Mouse (Mus musculus) hindbrain, embryonic 15.5 days (tissue): ENCODE results near the gene Trpm8. TPM values are rescaled to one million over a fixed set of nuclear protein-coding genes. Genes with fewer than 3 reads are reported as not detected.

Experiments
- ATAC-seq: fragments of 200-750 bp; cut with Nextera tagmentation; 2 replicates; pipeline ENCODE4 v1.8.0; 2017; ENCODE audit warnings: low read depth, moderate number of reproducible peaks, moderate TSS enrichment; ENCODE audit not compliant: low FRiP score
- H3K27ac ChIP-seq: fragments of 300-500 bp; sonication (generic); replicated peaks from 2 replicates; pipeline ENCODE4 v1.5.1; 2015; ENCODE audit warnings: mild to moderate bottlenecking, inconsistent platforms
- H3K27me3 ChIP-seq: fragments of 300-500 bp; sonication (generic); 2 replicates; pipeline ENCODE4 v1.6.1; 2015; ENCODE audit warnings: control low read depth, inconsistent platforms
- H3K36me3 ChIP-seq: fragments of 300-500 bp; sonication (generic); 2 replicates; pipeline ENCODE4 v1.6.1; 2015; ENCODE audit warnings: control low read depth, inconsistent platforms
- H3K4me1 ChIP-seq: fragments of 300-500 bp; sonication (generic); replicated peaks from 2 replicates; pipeline ENCODE4 v1.6.1; 2015; ENCODE audit warnings: control low read depth, inconsistent platforms
- H3K4me2 ChIP-seq: fragments of 300-500 bp; sonication (generic); 2 replicates; pipeline ENCODE4 v1.6.1; 2015; ENCODE audit warnings: moderate library complexity, mild to moderate bottlenecking, inconsistent platforms
- H3K4me3 ChIP-seq: fragments of 300-500 bp; sonication (generic); 2 replicates; pipeline ENCODE4 v1.5.1; 2015; ENCODE audit warnings: mild to moderate bottlenecking, inconsistent platforms
- H3K9ac ChIP-seq: fragments of 300-500 bp; sonication (generic); 2 replicates; pipeline ENCODE4 v1.6.1; 2015; ENCODE audit warnings: inconsistent platforms
- H3K9me3 ChIP-seq: fragments of 300-500 bp; sonication (generic); 2 replicates; pipeline ENCODE4 v1.6.1; 2016; ENCODE audit warnings: control low read depth, inconsistent platforms
- WGBS: fragments of 180-500 bp; shearing (Covaris S2); methylation state at CpG from one replicate; pipeline ENCODE4 v1.1.7; 2015; 5-methylcytosine and 5-hydroxymethylcytosine counted together
- polyA plus RNA-seq: library from polyadenylated mRNA; unstranded; fragments of >200 nt; fragmentation: Nextera tagmentation; extraction: Ambion mirVana; gene quantifications from 2 replicates; pipeline ENCODE4 v1.2.1, GENCODE M21; 2015

The Trpm8 gene
- polyA plus RNA-seq, 1 experiment from 2014 or later: 0.06 TPM

GRCm38 (mm10) chr1:88235046-88235893, 42.2 kb upstream of the Trpm8 start:
- WGBS: 68% methylated on average over 11 of the region's 11 CpGs
- ATAC-seq: no peak

GRCm38 (mm10) chr1:88235894-88236415, 41.5 kb upstream of the Trpm8 start:
- WGBS: 64% methylated on average over 4 of the region's 4 CpGs
- no peak for ATAC-seq

More at GRCm38 (mm10) chr1:88235046-88235893, 42.2 kb upstream of the Trpm8 start:
- no peaks in the 10 kb centered on the region for H3K4me1 ChIP-seq
- no peak overlapping the region for H3K4me3 ChIP-seq
- H3K9me3 ChIP-seq: peaks cover 95% of the 10 kb centered on the region
- no peaks in the 10 kb centered on the region for H3K27me3 ChIP-seq
- no peak overlapping the region for H3K4me2 ChIP-seq
- no peak overlapping the region for H3K27ac ChIP-seq
- no peak overlapping the region for H3K9ac ChIP-seq
- H3K36me3 ChIP-seq: no peaks in the 10 kb centered on the region

GRCm38 (mm10) chr1:88237311-88237710, 40.1 kb upstream of the Trpm8 start:
- Histone ChIP-seq H3K27ac (no peak overlapping the region), H3K4me2 (no peak overlapping the region), H3K9me3 (peaks cover 92% of the 10 kb centered on the region), H3K4me1 (no peaks in the 10 kb centered on the region), H3K4me3 (no peak overlapping the region), H3K36me3 (no peaks in the 10 kb centered on the region), H3K9ac (no peak overlapping the region), H3K27me3 (no peaks in the 10 kb centered on the region)
- 82% methylated on average over 5 of the region's 5 CpGs for WGBS
- no peak for ATAC-seq

More at GRCm38 (mm10) chr1:88235894-88236415, 41.5 kb upstream of the Trpm8 start:
- Histone ChIP-seq H3K9ac (no peak overlapping the region), H3K9me3 (peaks cover 95% of the 10 kb centered on the region), H3K27me3 (no peaks in the 10 kb centered on the region), H3K4me2 (no peak overlapping the region), H3K27ac (no peak overlapping the region), H3K36me3 (no peaks in the 10 kb centered on the region), H3K4me1 (no peaks in the 10 kb centered on the region), H3K4me3 (no peak overlapping the region)

GRCm38 (mm10) chr1:88238771-88239170, 38.7 kb upstream of the Trpm8 start:
- no peaks in the 10 kb centered on the region for H3K27me3 ChIP-seq
- H3K4me2 ChIP-seq: no peak overlapping the region
- ATAC-seq: no peak
- H3K9me3 ChIP-seq: peaks cover 87% of the 10 kb centered on the region
- no peak overlapping the region for H3K27ac ChIP-seq
- WGBS: 83% methylated on average over 6 of the region's 6 CpGs
- H3K4me3 ChIP-seq: no peak overlapping the region
- no peaks in the 10 kb centered on the region for H3K36me3 ChIP-seq
- no peaks in the 10 kb centered on the region for H3K4me1 ChIP-seq
- H3K9ac ChIP-seq: no peak overlapping the region

- Histone ChIP-seq H3K9ac (no peak overlapping the region), H3K4me3 (no peak overlapping the region), H3K27ac (no peak overlapping the region), H3K4me1 (no peaks in the 10 kb centered on the region), H3K27me3 (no peaks in the 10 kb centered on the region), H3K4me2 (no peak overlapping the region), H3K36me3 (no peaks in the 10 kb centered on the region), H3K9me3 (peaks cover 87% of the 10 kb centered on the region)
- ATAC-seq: no peak
- 76% methylated on average over 5 of the region's 5 CpGs for WGBS
Measured at GRCm38 (mm10) chr1:88240072-88240471, 37.4 kb upstream of the Trpm8 start.

GRCm38 (mm10) chr1:88240579-88240978, 36.9 kb upstream of the Trpm8 start:
- no peak overlapping the region for H3K9ac ChIP-seq
- WGBS: 73% methylated on average over 4 of the region's 4 CpGs
- H3K4me2 ChIP-seq: no peak overlapping the region
- ATAC-seq: no peak; the same call in 1 of the 2 replicates
- H3K9me3 ChIP-seq: peaks cover 87% of the 10 kb centered on the region
- no peaks in the 10 kb centered on the region for H3K36me3 ChIP-seq
- no peaks in the 10 kb centered on the region for H3K4me1 ChIP-seq
- no peaks in the 10 kb centered on the region for H3K27me3 ChIP-seq
- H3K4me3 ChIP-seq: no peak overlapping the region
- no peak overlapping the region for H3K27ac ChIP-seq

GRCm38 (mm10) chr1:88243861-88244260, 33.6 kb upstream of the Trpm8 start:
- ATAC-seq: no peak

GRCm38 (mm10) chr1:88245881-88246280, 31.6 kb upstream of the Trpm8 start:
- Histone ChIP-seq H3K4me3 (no peak overlapping the region), H3K4me2 (no peak overlapping the region), H3K36me3 (no peaks in the 10 kb centered on the region), H3K27ac (no peak overlapping the region), H3K27me3 (no peaks in the 10 kb centered on the region), H3K4me1 (no peaks in the 10 kb centered on the region), H3K9me3 (peaks cover 83% of the 10 kb centered on the region), H3K9ac (no peak overlapping the region)
- 78% methylated on average over 6 of the region's 6 CpGs for WGBS
- ATAC-seq: no peak

More at GRCm38 (mm10) chr1:88243861-88244260, 33.6 kb upstream of the Trpm8 start:
- Histone ChIP-seq H3K36me3 (no peaks in the 10 kb centered on the region), H3K9ac (no peak overlapping the region), H3K4me2 (no peak overlapping the region), H3K4me3 (no peak overlapping the region), H3K27me3 (no peaks in the 10 kb centered on the region), H3K4me1 (no peaks in the 10 kb centered on the region), H3K9me3 (peaks cover 83% of the 10 kb centered on the region), H3K27ac (no peak overlapping the region)
- WGBS: 68% methylated on average over 5 of the region's 5 CpGs

- Histone ChIP-seq H3K9me3 (peaks cover 86% of the 10 kb centered on the region), H3K9ac (no peak overlapping the region), H3K4me1 (no peaks in the 10 kb centered on the region), H3K27me3 (no peaks in the 10 kb centered on the region), H3K36me3 (no peaks in the 10 kb centered on the region), H3K4me2 (no peak overlapping the region), H3K4me3 (no peak overlapping the region), H3K27ac (no peak overlapping the region)
- WGBS: 45% methylated on average over 6 of the region's 6 CpGs
- ATAC-seq: no peak
Measured at GRCm38 (mm10) chr1:88246386-88246785, 31.1 kb upstream of the Trpm8 start.

- H3K27ac ChIP-seq: no peak overlapping the region
- WGBS: 55% methylated on average over 2 of the region's 2 CpGs
- H3K9me3 ChIP-seq: peaks cover 80% of the 10 kb centered on the region
- H3K36me3 ChIP-seq: no peaks in the 10 kb centered on the region
- H3K4me3 ChIP-seq: no peak overlapping the region
- ATAC-seq: no peak
- no peaks in the 10 kb centered on the region for H3K4me1 ChIP-seq
- no peak overlapping the region for H3K4me2 ChIP-seq
- H3K9ac ChIP-seq: no peak overlapping the region
- no peaks in the 10 kb centered on the region for H3K27me3 ChIP-seq
Measured at GRCm38 (mm10) chr1:88247660-88248059, 29.8 kb upstream of the Trpm8 start.

- 73% methylated on average over 4 of the region's 4 CpGs for WGBS
- Histone ChIP-seq H3K27ac (no peak overlapping the region), H3K4me1 (no peaks in the 10 kb centered on the region), H3K27me3 (no peaks in the 10 kb centered on the region), H3K9me3 (peaks cover 78% of the 10 kb centered on the region), H3K4me3 (no peak overlapping the region), H3K4me2 (no peak overlapping the region), H3K36me3 (no peaks in the 10 kb centered on the region), H3K9ac (no peak overlapping the region)
- no peak for ATAC-seq
Measured at GRCm38 (mm10) chr1:88248658-88249057, 28.8 kb upstream of the Trpm8 start.

- ATAC-seq: no peak
- Histone ChIP-seq H3K4me2 (no peak overlapping the region), H3K4me3 (no peak overlapping the region)
Measured at GRCm38 (mm10) chr1:88249596-88249995, 27.9 kb upstream of the Trpm8 start.

More at GRCm38 (mm10) chr1:88249596-88249995, 27.9 kb upstream of the Trpm8 start:
- Histone ChIP-seq H3K4me1 (no peaks in the 10 kb centered on the region), H3K36me3 (no peaks in the 10 kb centered on the region), H3K9ac (no peak overlapping the region), H3K27me3 (no peaks in the 10 kb centered on the region), H3K27ac (no peak overlapping the region), H3K9me3 (peaks cover 78% of the 10 kb centered on the region)
- WGBS: 81% methylated on average over 7 of the region's 7 CpGs
